Mouse (Mus musculus) midbrain, postnatal 0 days (tissue): ENCODE results near the gene Nprl2. TPM values are rescaled to one million over a fixed set of nuclear protein-coding genes. Genes with fewer than 3 reads are reported as not detected.
A peak's percentile ranks its signal among the peaks of the same experiment; 100 is the strongest.

Experiments used
- ATAC-seq: fragments of 200-750 bp; cut with Nextera tagmentation; 2 replicates; pipeline ENCODE4 v1.8.0; 2017; ENCODE audit warnings: moderate number of reproducible peaks, mild to moderate bottlenecking, moderate TSS enrichment, moderate library complexity; ENCODE audit not compliant: low FRiP score
- DNase-seq: peaks from one replicate; pipeline ENCODE4 v3.0.0-alpha.2; 2015; ENCODE audit warnings: low spot score
- H3K27ac ChIP-seq: fragments of 300-500 bp; sonication (generic); 2 replicates; pipeline ENCODE4 v1.5.1; 2014; ENCODE audit warnings: low read depth, mild to moderate bottlenecking, low read length, mixed read lengths
- H3K27me3 ChIP-seq: fragments of 300-500 bp; sonication (generic); 2 replicates; pipeline ENCODE4 v1.6.1; 2014; ENCODE audit warnings: low read length, control low read depth, mixed read lengths; ENCODE audit not compliant: insufficient read depth
- H3K36me3 ChIP-seq: fragments of 300-500 bp; sonication (generic); 2 replicates; pipeline ENCODE4 v1.6.1; 2014; ENCODE audit warnings: low read length, control low read depth, mixed read lengths; ENCODE audit not compliant: insufficient read depth
- H3K4me1 ChIP-seq: fragments of 300-500 bp; sonication (generic); 2 replicates; pipeline ENCODE4 v1.6.1; 2014; ENCODE audit warnings: mild to moderate bottlenecking, control low read depth, antibody characterized with exemption, low read length, mixed read lengths; ENCODE audit not compliant: insufficient read depth
- H3K4me2 ChIP-seq: fragments of 300-500 bp; sonication (generic); 2 replicates; pipeline ENCODE4 v1.6.1; 2014; ENCODE audit warnings: low read depth, mild to moderate bottlenecking, low read length, mixed read lengths; ENCODE audit not compliant: poor library complexity, severe bottlenecking
- H3K4me3 ChIP-seq: fragments of 300-500 bp; sonication (generic); 2 replicates; pipeline ENCODE4 v1.5.1; 2014; ENCODE audit warnings: low read depth, mild to moderate bottlenecking, low read length, moderate library complexity
- H3K9ac ChIP-seq: fragments of 300-500 bp; sonication (generic); replicated peaks from 2 replicates; pipeline ENCODE4 v1.6.1; 2014; ENCODE audit warnings: mild to moderate bottlenecking, low read length, moderate library complexity, mixed read lengths; ENCODE audit not compliant: poor library complexity, severe bottlenecking
- H3K9me3 ChIP-seq: fragments of 300-500 bp; sonication (generic); 2 replicates; pipeline ENCODE4 v1.6.1; 2016; ENCODE audit warnings: low read length, control low read depth
- CTCF ChIP-seq: IDR thresholded peaks from 2 replicates; pipeline ENCODE4 v1.5.1; 2016; ENCODE audit warnings: antibody characterized with exemption, mild to moderate bottlenecking
- WGBS: fragments of 180-500 bp; shearing (Covaris S2); extraction: QIAGEN DNeasy Blood & Tissue Kit; methylation state at CpG from one replicate; pipeline ENCODE4 v1.1.7; 2014; 5-methylcytosine and 5-hydroxymethylcytosine counted together
- polyA plus RNA-seq: library from polyadenylated mRNA; unstranded; fragments of >200 nt; fragmentation: Nextera tagmentation; extraction: Ambion mirVana; gene quantifications from 2 replicates; pipeline ENCODE4 v1.2.1, GENCODE M21; 2015
- total RNA-seq: library from RNA; depleted of rRNA; stranded (reverse); fragments of >200 nt; gene quantifications from 2 replicates; pipeline ENCODE4 v1.2.3, GENCODE M21; 2014; rRNA removed

Gene Nprl2
- total and polyA plus RNA-seq, 2 experiments from 2014 or later: 60.0 to 68.7 TPM

DNA sequence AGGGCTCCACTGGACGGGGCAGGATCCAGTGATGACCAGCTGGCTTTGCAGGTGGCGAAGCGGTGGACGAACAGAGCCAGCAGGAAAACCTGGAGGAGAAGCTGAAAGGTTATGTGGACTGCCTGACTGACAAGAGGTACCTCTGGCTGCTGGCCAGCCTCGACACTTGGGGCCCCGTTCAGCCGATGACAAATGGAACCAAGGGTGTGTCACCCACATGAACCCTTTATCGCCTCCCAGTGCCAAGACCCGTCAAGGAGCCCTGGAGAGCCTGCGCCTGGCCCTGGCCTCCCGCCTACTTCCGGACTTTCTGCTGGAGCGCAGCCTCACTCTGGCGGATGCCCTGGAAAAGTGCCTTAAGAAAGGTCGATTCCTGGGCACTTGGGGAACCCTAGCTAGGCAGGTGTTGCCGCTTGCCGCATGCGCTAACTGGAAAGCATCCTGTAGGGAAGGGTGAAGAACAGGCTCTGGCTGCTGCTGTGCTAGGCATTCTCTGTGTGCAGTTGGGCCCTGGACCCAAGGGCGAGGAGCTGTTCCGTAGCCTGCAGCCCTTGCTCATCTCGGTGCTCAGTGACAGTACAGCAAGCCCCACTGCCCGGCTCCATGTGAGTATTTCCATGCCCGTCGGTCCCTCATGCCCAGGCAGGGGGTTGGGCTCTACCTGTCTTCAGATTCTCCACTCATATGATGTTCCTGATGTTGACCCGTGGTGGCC lies 48.2 kb downstream of the Nprl2 start:
- 92% methylated on average over 25 of the region's 25 CpGs for WGBS
- H3K4me3 ChIP-seq: no peak overlapping the region
- TF ChIP-seq CTCF: no peak
- no peak overlapping the region for H3K27ac ChIP-seq
- DNase-seq (no peak), ATAC-seq (no peak)
- no peak overlapping the region for H3K9ac ChIP-seq
- H3K4me2 ChIP-seq: no peak overlapping the region
- H3K9me3 ChIP-seq: no peaks in the 10 kb centered on the region
- peaks cover 33% of the 10 kb centered on the region for H3K36me3 ChIP-seq
- H3K27me3 ChIP-seq: no peaks in the 10 kb centered on the region
- H3K4me1 ChIP-seq: peaks cover 11% of the 10 kb centered on the region; the same call in 1 of the 2 replicates

- Histone ChIP-seq H3K27me3 (no peaks in the 10 kb centered on the region), H3K9ac (no peak overlapping the region), H3K36me3 (peaks cover 33% of the 10 kb centered on the region), H3K9me3 (no peaks in the 10 kb centered on the region), H3K4me3 (no peak overlapping the region), H3K4me2 (no peak overlapping the region), H3K4me1 (peaks cover 11% of the 10 kb centered on the region; the same call in 1 of the 2 replicates), H3K27ac (no peak overlapping the region)
- ATAC-seq (no peak), DNase-seq (no peak)
- WGBS: 85% methylated on average over 4 of the region's 6 CpGs
- no peak for TF ChIP-seq CTCF
Measured at GRCm38 (mm10) chr9:107590773-107591060, 48.7 kb downstream of the Nprl2 start.

- no peak overlapping the region for H3K4me3 ChIP-seq
- no peak overlapping the region for H3K4me2 ChIP-seq
- no peaks in the 10 kb centered on the region for H3K9me3 ChIP-seq
- ATAC-seq (no peak), DNase-seq (peak; percentile 64)
- no peak for TF ChIP-seq CTCF
- peaks cover 7% of the 10 kb centered on the region; the same call in 1 of the 2 replicates for H3K4me1 ChIP-seq
- H3K9ac ChIP-seq: no peak overlapping the region
- 71% methylated on average over 11 of the region's 11 CpGs for WGBS
- H3K36me3 ChIP-seq: peaks cover 33% of the 10 kb centered on the region
- H3K27me3 ChIP-seq: no peaks in the 10 kb centered on the region
- H3K27ac ChIP-seq: no peak overlapping the region
Measured at GRCm38 (mm10) chr9:107593101-107593976, 51.3 kb downstream of the Nprl2 start.

- Histone ChIP-seq H3K4me1 (no peaks in the 10 kb centered on the region), H3K9me3 (no peaks in the 10 kb centered on the region), H3K36me3 (peaks cover 33% of the 10 kb centered on the region), H3K27ac (no peak overlapping the region), H3K27me3 (no peaks in the 10 kb centered on the region), H3K9ac (no peak overlapping the region), H3K4me3 (no peak overlapping the region), H3K4me2 (no peak overlapping the region)
- DNase-seq (no peak), ATAC-seq (no peak)
- TF ChIP-seq CTCF: no peak
- WGBS: 76% methylated on average over 8 of the region's 8 CpGs
Measured at GRCm38 (mm10) chr9:107594281-107595062, 52.4 kb downstream of the Nprl2 start.

Other genes starting within 250 kb of the Nprl2 start
- 2.4 and 6.0 TPM in 2 replicates for gene Cish, start 246.2 kb upstream of the Nprl2 start, total RNA-seq
- 6.5 and 6.7 TPM in 2 replicates for gene Cish, start 246.2 kb upstream of the Nprl2 start, polyA plus RNA-seq
- 15.8 and 21.3 TPM in 2 replicates for gene Hemk1, start 203.9 kb upstream of the Nprl2 start, total RNA-seq
- 15.9 and 19.4 TPM in 2 replicates for gene Hemk1, start 203.9 kb upstream of the Nprl2 start, polyA plus RNA-seq
- 11.0 and 13.6 TPM in 2 replicates for gene 6430571L13Rik, start 201.6 kb upstream of the Nprl2 start, total RNA-seq
- gene 6430571L13Rik, start 201.6 kb upstream of the Nprl2 start, polyA plus RNA-seq: 10.4 and 11.1 TPM in 2 replicates
- gene Cacna2d2, start 142.6 kb upstream of the Nprl2 start, total RNA-seq: 138 and 191 TPM in 2 replicates
- gene Cacna2d2, start 142.6 kb upstream of the Nprl2 start, polyA plus RNA-seq: 8.4 and 9.0 TPM in 2 replicates
- gene Tmem115, start 8.3 kb upstream of the Nprl2 start, total RNA-seq: 57.8 and 70.4 TPM in 2 replicates
- 51.9 and 53.6 TPM in 2 replicates for gene Tmem115, start 8.3 kb upstream of the Nprl2 start, polyA plus RNA-seq
- 39.0 and 50.8 TPM in 2 replicates for gene Cyb561d2, start within 50 bp of the Nprl2 start, total RNA-seq
- 50.0 and 58.1 TPM in 2 replicates for gene Cyb561d2, start within 50 bp of the Nprl2 start, polyA plus RNA-seq
- 3.3 and 4.2 TPM in 2 replicates for gene Zmynd10, start 5.1 kb downstream of the Nprl2 start, total RNA-seq
- 4.9 and 5.0 TPM in 2 replicates for gene Zmynd10, start 5.1 kb downstream of the Nprl2 start, polyA plus RNA-seq
- 21.1 and 25.7 TPM in 2 replicates for gene Rassf1, start 9.3 kb downstream of the Nprl2 start, total RNA-seq
- gene Rassf1, start 9.3 kb downstream of the Nprl2 start, polyA plus RNA-seq: 33.4 and 36.6 TPM in 2 replicates
- 136 and 142 TPM in 2 replicates for gene Tusc2, start 21.0 kb downstream of the Nprl2 start, total RNA-seq
- gene Tusc2, start 21.0 kb downstream of the Nprl2 start, polyA plus RNA-seq: 132 and 137 TPM in 2 replicates
- 65.3 and 65.4 TPM in 2 replicates for gene Hyal2, start 25.7 kb downstream of the Nprl2 start, total RNA-seq
- 42.7 and 47.9 TPM in 2 replicates for gene Hyal2, start 25.7 kb downstream of the Nprl2 start, polyA plus RNA-seq
- 2.4 and 3.5 TPM in 2 replicates for gene Hyal1, start 34.7 kb downstream of the Nprl2 start, total RNA-seq
- gene Hyal1, start 34.7 kb downstream of the Nprl2 start, polyA plus RNA-seq: 2.5 and 2.9 TPM in 2 replicates
- gene Naa80, start 36.7 kb downstream of the Nprl2 start, total RNA-seq: 22.7 and 35.4 TPM in 2 replicates
- 20.4 and 24.4 TPM in 2 replicates for gene Naa80, start 36.7 kb downstream of the Nprl2 start, polyA plus RNA-seq
- 1.1 and 4.3 TPM in 2 replicates for gene Hyal3, start 38.6 kb downstream of the Nprl2 start, total RNA-seq
- gene Hyal3, start 38.6 kb downstream of the Nprl2 start, polyA plus RNA-seq: 1.8 and 2.2 TPM in 2 replicates
- 8.4 and 8.9 TPM in 2 replicates for gene Ifrd2, start 45.4 kb downstream of the Nprl2 start, total RNA-seq
- gene Ifrd2, start 45.4 kb downstream of the Nprl2 start, polyA plus RNA-seq: 6.5 and 7.5 TPM in 2 replicates
- 5.7 and 16.7 TPM in 2 replicates for gene Sema3b, start 67.0 kb downstream of the Nprl2 start, total RNA-seq
- 4.0 and 5.1 TPM in 2 replicates for gene Sema3b, start 67.0 kb downstream of the Nprl2 start, polyA plus RNA-seq
- 224 and 241 TPM in 2 replicates for gene Gnai2, start 93.1 kb downstream of the Nprl2 start, total RNA-seq
- 260 and 264 TPM in 2 replicates for gene Gnai2, start 93.1 kb downstream of the Nprl2 start, polyA plus RNA-seq
- 70.0 and 94.5 TPM in 2 replicates for gene Slc38a3, start 127.3 kb downstream of the Nprl2 start, total RNA-seq
- gene Slc38a3, start 127.3 kb downstream of the Nprl2 start, polyA plus RNA-seq: 37.6 and 44.6 TPM in 2 replicates
- gene Gnat1, start 137.5 kb downstream of the Nprl2 start, total RNA-seq: 0.52 and 0.55 TPM in 2 replicates
- gene Gnat1, start 137.5 kb downstream of the Nprl2 start, polyA plus RNA-seq: 2.3 and 2.6 TPM in 2 replicates
- gene Sema3f, start 168.2 kb downstream of the Nprl2 start, total RNA-seq: 115 and 120 TPM in 2 replicates
- 13.5 and 14.1 TPM in 2 replicates for gene Sema3f, start 168.2 kb downstream of the Nprl2 start, polyA plus RNA-seq
- gene Rbm5, start 228.8 kb downstream of the Nprl2 start, total RNA-seq: 142 and 145 TPM in 2 replicates
- gene Rbm5, start 228.8 kb downstream of the Nprl2 start, polyA plus RNA-seq: 159 and 160 TPM in 2 replicates